Mouse (Mus musculus): Measurements from ENCODE around the gene Ptpru.

DNA sequence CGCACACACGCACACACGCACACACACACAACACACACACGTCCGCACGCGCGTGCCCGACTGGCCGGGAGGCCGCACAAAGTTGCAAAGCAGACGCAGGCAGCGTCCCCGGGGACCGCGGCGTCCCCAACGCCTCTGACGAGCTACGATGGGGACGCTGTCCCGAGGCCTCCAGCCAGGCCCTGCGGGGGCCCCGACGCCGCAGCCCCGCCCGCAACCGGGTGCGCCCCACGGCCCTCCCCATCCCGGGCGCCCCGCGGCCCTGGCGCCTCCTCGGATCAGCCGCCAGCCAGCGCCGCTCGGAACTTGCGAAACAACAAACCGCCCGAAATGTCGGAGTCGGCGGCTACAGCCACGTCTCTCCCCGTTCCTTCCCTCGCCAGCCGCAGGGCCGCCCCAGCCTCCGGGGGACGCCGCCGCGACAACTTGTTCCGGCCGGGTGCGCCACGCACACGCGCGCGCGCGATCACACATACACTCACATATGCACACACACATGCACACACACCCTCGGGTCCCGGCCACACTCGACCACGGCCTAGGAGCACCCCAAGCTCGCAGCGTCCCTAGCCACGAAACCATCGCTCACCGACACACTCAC lies 1.1 kb downstream of the Ptpru start:
- TF ChIP-seq CTCF (IDR thresholded peaks at IDR 0.05; ENCODE audit: low read depth, low read length) (no peak), POLR2A (IDR thresholded peaks at IDR 0.05; ENCODE audit: borderline replicate concordance, low read depth, low read length) (no peak)

Measured in bone marrow macrophage, adult 2 months (primary cell).